Mouse (Mus musculus): Measurements from ENCODE around the gene Pgghg.
"Not testable (repeated sequence)": the region's sequence is repeated elsewhere in the genome, so short reads cannot be mapped to it uniquely, and the experiment has no call there.

Gene Pgghg

GRCm38 (mm10) chr7:140955758-140956555 is 14.8 kb downstream of the Pgghg start, which contains the start of the genes Gm45717 and Ifitm2:
Gene Gm45717 (minus strand): TSS chr7:140955937.
Gene Ifitm2 (minus strand): TSS chr7:140955987.
- DNase-seq (ENCODE audit: low spot score) = peak; percentile 90

GRCm38 (mm10) chr7:140956556-140956869 is 15.3 kb downstream of the Pgghg start:
- DNase-seq (ENCODE audit: low spot score) = no peak

GRCm38 (mm10) chr7:140959181-140959901 is 18.1 kb downstream of the Pgghg start:
- peak; percentile 61 for DNase-seq (ENCODE audit: low spot score)

- DNase-seq (ENCODE audit: low spot score) = no peak
Observed at GRCm38 (mm10) chr7:140960026-140960425, 18.8 kb downstream of the Pgghg start.

- DNase-seq (ENCODE audit: low spot score) = no peak
Observed at GRCm38 (mm10) chr7:140961416-140961815, 20.2 kb downstream of the Pgghg start.

- no peak for DNase-seq (ENCODE audit: low spot score)
Observed at GRCm38 (mm10) chr7:140962733-140963132, 21.5 kb downstream of the Pgghg start.

GRCm38 (mm10) chr7:140966921-140967320 is 25.7 kb downstream of the Pgghg start, which contains the start of gene Ifitm1:
Gene Ifitm1 (plus strand): TSS chr7:140967221.
- DNase-seq (ENCODE audit: low spot score) = no peak

- peak; percentile 71 for DNase-seq (ENCODE audit: low spot score)
Observed at GRCm38 (mm10) chr7:140967862-140968591, 26.8 kb downstream of the Pgghg start.

- not testable (repeated sequence) for DNase-seq (ENCODE audit: low spot score)
Observed at GRCm38 (mm10) chr7:140968710-140969109, 27.5 kb downstream of the Pgghg start.

- no peak for DNase-seq (ENCODE audit: low spot score)
Observed at GRCm38 (mm10) chr7:140970931-140971330, 29.7 kb downstream of the Pgghg start.

GRCm38 (mm10) chr7:140971479-140972171 is 30.4 kb downstream of the Pgghg start:
- no peak for DNase-seq (ENCODE audit: low spot score)

- no peak for DNase-seq (ENCODE audit: low spot score)
Observed at GRCm38 (mm10) chr7:140973396-140974165, 32.4 kb downstream of the Pgghg start.

GRCm38 (mm10) chr7:140974940-140975339 is 33.7 kb downstream of the Pgghg start:
- no peak for DNase-seq (ENCODE audit: low spot score)

- DNase-seq (ENCODE audit: low spot score) = no peak
Observed at GRCm38 (mm10) chr7:140975465-140975864, 34.3 kb downstream of the Pgghg start.

GRCm38 (mm10) chr7:140976720-140977119 is 35.5 kb downstream of the Pgghg start:
- not testable (repeated sequence) for DNase-seq (ENCODE audit: low spot score)

- DNase-seq (ENCODE audit: low spot score) = no peak
Observed at GRCm38 (mm10) chr7:140981704-140982103, 40.5 kb downstream of the Pgghg start.

- DNase-seq (ENCODE audit: low spot score) = no peak
Observed at GRCm38 (mm10) chr7:140982971-140983370, 41.8 kb downstream of the Pgghg start.

- DNase-seq (ENCODE audit: low spot score) = no peak
Observed at GRCm38 (mm10) chr7:140987182-140988138, 46.3 kb downstream of the Pgghg start.

GRCm38 (mm10) chr7:140989022-140989421 is 47.8 kb downstream of the Pgghg start:
- no peak for DNase-seq (ENCODE audit: low spot score)

GRCm38 (mm10) chr7:140990185-140990584 is 49.0 kb downstream of the Pgghg start:
- no peak for DNase-seq (ENCODE audit: low spot score)
